Mouse (Mus musculus): ENCODE data around the gene Efcab9.
A peak's percentile ranks its signal among the peaks of the same experiment; 100 is the strongest.

The Efcab9 gene

GRCm38 (mm10) chr11:32556333-32556990, 24.6 kb upstream of the Efcab9 start:
- no peak for DNase-seq (ENCODE audit: extremely low read depth, low read depth)

GRCm38 (mm10) chr11:32555103-32555689, 23.3 kb upstream of the Efcab9 start:
- no peak for DNase-seq (ENCODE audit: extremely low read depth, low read depth)

- DNase-seq (ENCODE audit: extremely low read depth, low read depth), result no peak
Measured at GRCm38 (mm10) chr11:32554141-32555091, 22.5 kb upstream of the Efcab9 start.

- DNase-seq (ENCODE audit: extremely low read depth, low read depth), result no peak
Measured at GRCm38 (mm10) chr11:32553311-32554140, 21.6 kb upstream of the Efcab9 start.

- no peak for DNase-seq (ENCODE audit: extremely low read depth, low read depth)
Measured at GRCm38 (mm10) chr11:32552401-32553090, 20.7 kb upstream of the Efcab9 start.

- no peak for DNase-seq (ENCODE audit: extremely low read depth, low read depth)
Measured at GRCm38 (mm10) chr11:32551579-32552297, 19.9 kb upstream of the Efcab9 start.

- DNase-seq (ENCODE audit: extremely low read depth, low read depth), result no peak
Measured at GRCm38 (mm10) chr11:32551056-32551455, 19.2 kb upstream of the Efcab9 start.

- DNase-seq (ENCODE audit: extremely low read depth, low read depth), result no peak
Measured at GRCm38 (mm10) chr11:32550102-32550501, 18.2 kb upstream of the Efcab9 start.

GRCm38 (mm10) chr11:32549236-32549635, 17.4 kb upstream of the Efcab9 start:
- no peak for DNase-seq (ENCODE audit: extremely low read depth, low read depth)

GRCm38 (mm10) chr11:32548240-32548639, 16.4 kb upstream of the Efcab9 start:
- DNase-seq (ENCODE audit: extremely low read depth, low read depth), result no peak

- no peak for DNase-seq (ENCODE audit: extremely low read depth, low read depth)
Measured at GRCm38 (mm10) chr11:32547391-32547947, 15.6 kb upstream of the Efcab9 start.

- DNase-seq (ENCODE audit: extremely low read depth, low read depth), result no peak
Measured at GRCm38 (mm10) chr11:32546483-32546882, 14.6 kb upstream of the Efcab9 start.

GRCm38 (mm10) chr11:32545605-32546004, 13.7 kb upstream of the Efcab9 start:
- DNase-seq (ENCODE audit: extremely low read depth, low read depth), result no peak

- no peak for DNase-seq (ENCODE audit: extremely low read depth, low read depth)
Measured at GRCm38 (mm10) chr11:32544497-32544896, 12.6 kb upstream of the Efcab9 start.

GRCm38 (mm10) chr11:32544041-32544440, 12.2 kb upstream of the Efcab9 start:
- no peak for DNase-seq (ENCODE audit: extremely low read depth, low read depth)

- DNase-seq (ENCODE audit: extremely low read depth, low read depth), result peak; percentile 88
Measured at GRCm38 (mm10) chr11:32542687-32543411, 11.0 kb upstream of the Efcab9 start.

GRCm38 (mm10) chr11:32542181-32542580, 10.3 kb upstream of the Efcab9 start:
- DNase-seq (ENCODE audit: extremely low read depth, low read depth), result no peak

GRCm38 (mm10) chr11:32540463-32540862, 8.6 kb upstream of the Efcab9 start:
- DNase-seq (ENCODE audit: extremely low read depth, low read depth), result no peak

GRCm38 (mm10) chr11:32539717-32540116, 7.8 kb upstream of the Efcab9 start:
- DNase-seq (ENCODE audit: extremely low read depth, low read depth), result no peak
